Mouse (Mus musculus): Measurements from ENCODE around the gene Atf6. TPM values are rescaled to one million over a fixed set of nuclear protein-coding genes. Genes with fewer than 3 reads are reported as not detected.

Gene Atf6
- total RNA-seq, 2 experiments from 2014 or later = 46.6 to 49.2 TPM

DNA sequence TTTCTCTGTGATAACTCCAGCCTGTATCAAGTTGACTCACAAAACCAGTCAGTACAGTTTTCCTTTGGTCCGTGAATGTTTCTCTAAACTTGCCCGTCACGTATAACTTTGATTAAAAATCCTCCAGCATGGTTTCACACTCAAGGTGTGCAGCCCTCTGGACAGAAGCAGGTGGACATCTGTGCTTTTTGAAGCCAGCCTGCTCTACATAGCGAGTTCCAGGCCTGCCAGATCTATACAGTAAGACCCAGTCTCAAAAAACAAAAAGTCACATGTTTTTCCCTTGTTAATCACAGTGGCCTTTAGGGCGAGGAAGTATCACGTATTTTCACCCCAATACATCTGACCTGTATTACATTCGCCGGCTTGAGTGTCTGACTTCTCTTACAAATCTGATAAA, 16.8 kb upstream of the Atf6 start:
- no peak for DNase-seq (ENCODE audit: extremely low spot score in 1 of 2, low spot score in 1 of 2)

- DNase-seq (ENCODE audit: extremely low spot score in 1 of 2, low spot score in 1 of 2) = no peak
Observed at GRCm38 (mm10) chr1:170882915-170883485, 15.4 kb upstream of the Atf6 start.

GRCm38 (mm10) chr1:170876906-170877305, 9.3 kb upstream of the Atf6 start:
- DNase-seq (ENCODE audit: extremely low spot score in 1 of 2, low spot score in 1 of 2) = no peak

DNA sequence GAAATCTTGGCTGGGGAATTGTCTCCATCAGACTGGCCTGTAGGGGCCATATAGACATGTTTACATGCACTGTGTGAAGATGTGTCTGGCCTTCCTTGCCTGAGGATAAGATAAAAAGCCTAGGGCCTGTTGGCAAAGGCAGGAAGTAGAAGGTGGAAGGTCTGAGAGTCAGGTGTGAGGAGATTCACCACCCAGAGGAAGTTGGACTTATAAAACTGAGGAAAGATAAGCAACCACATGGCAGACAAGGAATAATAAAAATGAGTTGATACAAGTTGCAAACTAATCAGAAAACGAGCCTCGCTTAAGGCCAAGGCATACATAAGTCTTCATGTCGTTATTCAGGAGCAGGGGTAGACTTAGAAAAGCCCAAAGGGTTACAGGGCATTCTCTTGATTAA, 8.1 kb upstream of the Atf6 start:
- no peak for DNase-seq (ENCODE audit: extremely low spot score in 1 of 2, low spot score in 1 of 2)

- no peak for DNase-seq (ENCODE audit: extremely low spot score in 1 of 2, low spot score in 1 of 2)
Observed at GRCm38 (mm10) chr1:170871961-170872360, 4.4 kb upstream of the Atf6 start.

DNA sequence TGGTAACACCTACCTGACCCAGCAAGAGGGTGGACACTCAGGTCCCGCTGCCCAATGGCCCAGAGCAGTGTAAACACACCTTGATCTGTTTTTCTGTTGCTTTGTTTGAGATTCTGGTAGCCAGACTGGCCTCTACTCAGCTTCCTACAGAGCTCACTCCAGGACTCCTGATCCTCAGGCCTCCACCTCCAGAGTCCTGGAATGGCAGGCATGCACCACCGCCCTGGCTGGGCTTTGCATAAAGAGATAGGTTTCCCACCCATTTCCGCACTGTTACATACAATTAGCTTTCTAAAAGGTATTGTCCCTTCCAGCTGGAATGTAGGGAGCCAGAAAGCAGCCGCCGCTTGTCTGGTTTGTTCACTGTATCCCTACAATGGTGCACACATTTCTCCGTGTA, 3.8 kb upstream of the Atf6 start:
- DNase-seq (ENCODE audit: extremely low spot score in 1 of 2, low spot score in 1 of 2) = no peak

- no peak for DNase-seq (ENCODE audit: extremely low spot score in 1 of 2, low spot score in 1 of 2)
Observed at GRCm38 (mm10) chr1:170868905-170869283, 1.3 kb upstream of the Atf6 start.

GRCm38 (mm10) chr1:170868107-170868904, 735 bp upstream of the Atf6 start:
- peak; percentile 29 to 66 for DNase-seq (ENCODE audit: extremely low spot score in 1 of 2, low spot score in 1 of 2)

DNA sequence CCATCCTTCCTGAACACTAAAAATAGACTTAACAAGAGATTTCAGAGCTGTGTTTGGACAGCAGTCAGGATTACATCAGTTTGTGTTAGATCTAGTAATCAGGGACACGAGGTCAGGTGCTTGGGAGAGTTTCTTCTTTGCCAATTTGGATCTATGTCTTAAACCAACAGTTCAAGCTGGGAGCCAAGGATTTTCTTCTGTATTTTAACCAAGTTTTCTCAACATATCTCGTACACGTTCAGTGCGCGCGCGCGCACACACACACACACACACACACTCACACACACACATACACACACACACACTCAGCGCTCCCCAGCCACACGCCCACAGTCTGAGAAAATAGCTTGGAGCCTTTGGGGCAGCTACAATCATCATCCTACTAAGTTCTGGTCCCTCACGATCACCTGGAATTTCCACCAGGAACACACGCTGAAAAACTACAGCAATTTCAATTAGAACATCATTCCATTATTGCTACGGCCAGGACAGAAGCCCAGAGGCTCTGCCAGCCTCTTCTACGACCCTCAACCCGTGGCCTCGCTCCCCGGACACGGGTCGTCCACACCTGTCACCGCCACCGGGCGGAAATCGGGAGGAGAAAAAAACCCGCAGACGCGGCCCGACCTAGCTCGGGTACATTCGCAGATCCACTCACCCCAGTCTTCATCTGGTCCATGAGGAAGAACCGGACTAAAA, 430 bp downstream of the Atf6 start:
- DNase-seq (ENCODE audit: extremely low spot score in 1 of 2, low spot score in 1 of 2) = no peak

DNA sequence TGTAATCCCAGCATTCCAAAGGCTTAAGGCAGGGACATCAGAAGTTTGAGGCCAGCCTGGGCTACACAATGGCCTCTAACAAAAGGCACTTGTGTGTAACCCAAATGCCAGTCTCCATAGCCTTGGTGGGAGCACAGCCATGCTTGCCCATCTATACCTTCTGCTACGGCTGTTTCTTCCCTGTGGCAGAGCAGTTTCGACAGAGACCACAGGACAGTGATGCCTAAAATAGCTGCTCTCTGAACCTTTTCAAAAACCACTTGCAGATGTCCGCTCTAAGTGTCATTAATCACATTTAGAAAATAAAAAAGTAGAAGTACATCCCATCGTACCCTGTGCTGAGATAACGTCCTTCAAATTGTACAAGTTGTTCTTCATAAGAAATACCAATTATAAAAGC, 2.2 kb downstream of the Atf6 start:
- DNase-seq (ENCODE audit: extremely low spot score in 1 of 2, low spot score in 1 of 2) = no peak

DNA sequence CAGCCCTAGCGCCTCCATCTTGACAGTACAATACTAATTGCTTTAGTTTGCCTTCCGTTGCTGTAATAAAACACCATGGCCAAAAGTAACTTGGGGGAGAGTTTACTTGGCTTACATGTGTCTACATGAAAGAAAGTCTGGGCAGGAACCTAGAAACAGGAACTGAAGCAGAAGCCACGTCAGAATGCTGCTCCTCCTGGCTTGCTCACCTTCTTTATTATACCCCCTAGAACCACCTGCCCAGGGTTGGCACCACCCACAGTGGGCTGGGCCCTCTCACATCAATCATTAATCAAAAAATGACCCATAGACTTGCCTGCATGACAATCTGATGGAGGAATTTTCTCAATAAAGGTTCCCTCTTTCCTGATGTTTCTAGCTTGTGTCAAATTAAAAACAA, 2.8 kb downstream of the Atf6 start:
- no peak for DNase-seq (ENCODE audit: extremely low spot score in 1 of 2, low spot score in 1 of 2)

- no peak for DNase-seq (ENCODE audit: extremely low spot score in 1 of 2, low spot score in 1 of 2)
Observed at GRCm38 (mm10) chr1:170864234-170864633, 3.3 kb downstream of the Atf6 start.

GRCm38 (mm10) chr1:170863033-170863432, 4.5 kb downstream of the Atf6 start:
- no peak for DNase-seq (ENCODE audit: extremely low spot score in 1 of 2, low spot score in 1 of 2)

DNA sequence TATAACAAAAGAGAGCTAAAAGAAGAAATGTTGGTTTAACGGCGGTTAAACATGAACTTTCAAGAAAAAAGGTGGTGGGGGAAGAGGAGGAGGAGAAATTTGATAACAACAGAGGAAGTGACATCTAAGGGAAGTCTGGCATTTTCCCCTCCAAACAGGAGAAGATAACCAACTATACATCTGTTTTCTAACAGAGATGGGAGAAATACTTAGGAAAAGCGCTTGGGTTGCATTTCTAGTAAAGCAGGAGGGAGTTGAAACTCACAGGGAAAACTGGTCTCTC, 5.2 kb downstream of the Atf6 start:
- no peak for DNase-seq (ENCODE audit: extremely low spot score in 1 of 2, low spot score in 1 of 2)

DNA sequence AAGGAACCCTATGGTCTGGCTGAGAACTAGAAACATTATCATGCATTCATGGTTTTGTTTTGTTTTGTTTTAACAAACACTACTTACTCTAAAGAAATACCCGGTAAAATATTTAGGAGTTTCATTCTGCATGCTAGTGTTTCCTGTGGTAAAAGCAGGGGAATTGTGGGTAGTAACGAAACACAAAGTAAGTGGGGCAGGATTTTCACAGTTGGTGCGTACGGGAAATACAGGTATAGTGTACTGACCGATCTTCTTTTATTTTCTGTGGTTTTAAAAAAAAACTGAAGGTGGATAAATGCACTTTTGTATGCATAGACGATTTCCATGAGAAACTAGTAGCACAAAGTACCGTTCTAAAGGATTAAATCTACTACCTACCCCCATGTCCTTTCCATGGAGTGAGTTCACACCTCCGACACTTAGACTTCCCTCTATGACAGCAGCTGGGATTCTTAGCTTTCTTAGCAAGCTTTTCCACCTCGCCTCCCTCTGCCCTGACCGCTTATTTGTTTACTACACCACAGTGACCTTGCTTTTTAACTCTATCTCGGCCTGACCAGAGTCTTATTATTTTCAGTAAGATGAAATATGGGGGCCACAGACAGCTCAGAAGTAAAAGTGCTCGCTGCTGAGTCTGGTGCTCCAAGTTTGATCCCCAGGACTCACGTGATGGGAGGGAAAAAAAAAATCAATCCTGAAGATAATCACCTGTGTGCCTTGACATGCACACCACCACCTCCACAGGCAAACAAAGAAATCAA, 5.7 kb downstream of the Atf6 start:
- no peak for DNase-seq (ENCODE audit: extremely low spot score in 1 of 2, low spot score in 1 of 2)

DNA sequence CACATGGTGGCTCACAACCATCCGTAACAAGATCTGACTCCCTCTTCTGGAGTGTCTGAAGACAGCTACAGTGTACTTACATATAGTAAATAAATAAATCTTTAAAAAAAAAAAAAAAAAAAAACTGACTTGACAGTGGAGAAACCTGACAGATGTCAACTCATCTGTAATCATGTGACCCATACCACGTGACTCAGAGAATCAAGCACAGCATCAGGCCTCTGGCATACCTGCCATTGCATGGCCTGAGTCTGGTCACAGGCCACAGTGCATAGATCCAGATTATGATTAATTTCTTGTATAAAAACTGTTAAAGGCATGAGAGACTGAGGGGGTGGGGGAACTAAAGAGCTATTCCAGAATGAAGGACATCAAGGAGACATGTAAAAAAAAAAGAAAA, 8.7 kb downstream of the Atf6 start:
- no peak for DNase-seq (ENCODE audit: extremely low spot score in 1 of 2, low spot score in 1 of 2)

GRCm38 (mm10) chr1:170857369-170857768, 10.2 kb downstream of the Atf6 start:
- DNase-seq (ENCODE audit: extremely low spot score in 1 of 2, low spot score in 1 of 2) = no peak

DNA sequence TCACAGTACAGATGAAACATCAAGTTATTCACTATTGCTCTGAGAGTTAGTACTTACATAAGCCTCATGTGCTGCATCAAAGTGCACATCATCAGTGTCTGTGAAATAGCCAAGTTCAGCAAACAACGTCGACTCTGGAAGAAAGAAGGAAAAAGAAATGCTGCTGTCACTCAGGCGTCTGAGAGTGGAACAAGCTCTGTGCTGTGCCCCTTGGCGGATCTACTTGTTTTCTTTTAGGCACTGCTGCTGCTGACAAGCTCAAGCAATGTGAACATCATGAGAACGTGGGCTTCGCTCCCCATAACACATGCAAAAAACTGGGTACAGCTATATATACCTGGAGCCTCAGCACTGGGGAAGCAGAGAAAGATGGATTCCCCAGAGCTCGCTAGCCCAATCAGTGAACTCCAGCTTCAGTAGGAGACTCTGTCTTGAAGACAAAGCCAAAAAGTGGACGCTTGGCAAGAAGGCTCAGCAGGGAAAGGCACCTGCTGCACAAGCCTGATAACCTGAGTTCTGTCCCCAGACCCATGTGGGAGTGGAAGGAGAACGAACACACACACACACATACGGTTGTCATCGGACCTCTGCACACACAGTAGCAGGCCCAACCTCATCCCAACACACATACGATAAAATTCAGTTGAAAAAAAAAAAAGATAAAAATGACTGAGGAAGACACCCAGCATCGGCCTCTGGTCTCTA, 12.4 kb downstream of the Atf6 start:
- no peak for DNase-seq (ENCODE audit: extremely low spot score in 1 of 2, low spot score in 1 of 2)

DNA sequence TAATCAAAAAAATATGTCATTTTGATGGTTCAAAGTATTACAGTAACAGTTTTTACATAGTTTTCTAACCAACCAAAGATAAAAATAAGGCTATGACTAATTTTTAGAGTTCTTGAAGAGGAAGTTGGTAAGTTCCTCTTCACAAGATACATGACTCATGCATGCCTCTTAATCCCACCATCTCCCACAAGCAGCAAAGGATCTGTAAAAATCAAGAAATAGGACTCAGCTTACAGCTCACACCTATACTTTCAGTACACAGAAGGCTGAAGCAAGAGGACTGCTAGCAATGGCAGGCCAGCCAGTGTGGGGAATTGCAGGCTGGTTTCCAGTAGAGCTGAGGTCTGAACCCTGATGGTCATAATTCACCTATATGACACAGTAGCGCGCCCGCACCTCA, 14.0 kb downstream of the Atf6 start:
- no peak for DNase-seq (ENCODE audit: extremely low spot score in 1 of 2, low spot score in 1 of 2)

Measured in layer of hippocampus, postnatal 25 days (tissue).